Mouse (Mus musculus) liver, postnatal 0 days (tissue): Measurements from ENCODE around the gene St6gal1.

Experiments used
- CTCF ChIP-seq: sonication (generic); IDR thresholded peaks from 2 replicates; pipeline ENCODE4 v1.5.1; 2016; ENCODE audit warnings: antibody characterized with exemption, low read depth
- EP300 ChIP-seq: IDR thresholded peaks from 2 replicates; pipeline ENCODE4 v1.6.1; 2016; ENCODE audit warnings: antibody characterized with exemption, low read depth, mild to moderate bottlenecking

DNA sequence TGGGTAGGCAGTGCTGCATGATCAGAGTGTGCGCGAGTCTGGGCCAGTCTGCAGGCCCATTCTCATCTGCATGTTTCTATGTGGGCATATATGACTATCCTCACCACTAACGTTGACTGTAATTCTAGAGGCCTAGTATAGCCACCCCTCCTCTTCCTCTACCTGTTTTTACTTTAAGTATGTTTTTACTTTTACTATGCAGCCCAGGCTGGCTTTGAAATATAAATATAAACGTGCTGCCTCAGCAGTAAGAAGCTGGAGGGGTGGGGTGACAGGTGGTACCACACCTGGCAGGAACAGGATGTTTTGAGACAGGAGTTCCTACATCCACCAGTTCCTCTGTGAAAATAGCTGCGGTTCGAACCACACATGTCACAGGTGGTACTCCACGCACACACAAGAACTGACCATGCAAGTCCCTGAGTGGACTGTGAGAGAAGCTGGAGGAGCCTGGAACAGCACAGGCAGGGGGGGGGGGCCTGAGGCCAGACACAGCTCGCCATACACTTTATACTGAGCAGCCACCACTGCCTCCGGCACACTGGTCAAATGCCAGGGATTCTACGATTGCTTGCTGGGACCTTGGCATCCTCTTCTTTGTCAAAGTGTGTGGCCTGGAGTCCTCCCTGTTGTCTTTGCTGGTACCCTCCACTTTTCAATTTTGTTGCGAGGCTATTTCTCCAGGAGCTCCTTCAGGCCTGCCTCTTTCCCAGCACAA lies 62.0 kb downstream of the St6gal1 start:
- TF ChIP-seq CTCF = no peak
- peak; percentile 34; the same call in 1 of the 2 replicates for TF ChIP-seq EP300
